Mouse (Mus musculus) stomach, embryonic 15.5 days (tissue): ENCODE data around the gene Fam229a. TPM values are rescaled to one million over a fixed set of nuclear protein-coding genes. Genes with fewer than 3 reads are reported as not detected.

Experiments used
- polyA plus RNA-seq: library from polyadenylated mRNA; unstranded; fragments of >200 nt; fragmentation: Nextera tagmentation; extraction: Ambion mirVana; gene quantifications from 2 replicates; pipeline ENCODE4 v1.2.1, GENCODE M21; 2015

Gene Fam229a
- polyA plus RNA-seq, 1 experiment from 2014 or later, result 0.26 TPM

Other genes with a start within 250 kb of the Fam229a start
- gene C77080, start 229.8 kb upstream of the Fam229a start, polyA plus RNA-seq, result 11.8 and 12.6 TPM in 2 replicates
- 2.0 and 2.1 TPM in 2 replicates for gene Sync, start 203.6 kb upstream of the Fam229a start, polyA plus RNA-seq
- 330 and 336 TPM in 2 replicates for gene Rbbp4, start 155.8 kb upstream of the Fam229a start, polyA plus RNA-seq
- gene Zbtb8os, start 155.5 kb upstream of the Fam229a start, polyA plus RNA-seq, result 45.7 and 51.4 TPM in 2 replicates
- gene Zbtb8a, start 113.1 kb upstream of the Fam229a start, polyA plus RNA-seq, result 17.2 and 18.1 TPM in 2 replicates
- 1.5 and 1.7 TPM in 2 replicates for gene Zbtb8b, start 50.3 kb upstream of the Fam229a start, polyA plus RNA-seq
- gene Bsdc1, start 29.6 kb upstream of the Fam229a start, polyA plus RNA-seq, result 24.4 and 27.0 TPM in 2 replicates
- gene Tssk3, start 168 bp upstream of the Fam229a start, polyA plus RNA-seq, result not detected in 2 replicates
- gene Marcksl1, start 22.4 kb downstream of the Fam229a start, polyA plus RNA-seq, result 490 and 533 TPM in 2 replicates
- gene Hdac1, start 51.5 kb downstream of the Fam229a start, polyA plus RNA-seq, result 197 and 200 TPM in 2 replicates
- gene Lck, start 82.5 kb downstream of the Fam229a start, polyA plus RNA-seq, result 6.3 and 6.9 TPM in 2 replicates
- 3.5 and 3.9 TPM in 2 replicates for gene Fam167b, start 87.4 kb downstream of the Fam229a start, polyA plus RNA-seq
- 263 and 265 TPM in 2 replicates for gene Eif3i, start 109.5 kb downstream of the Fam229a start, polyA plus RNA-seq
- gene Tmem234, start 109.5 kb downstream of the Fam229a start, polyA plus RNA-seq, result 194 and 200 TPM in 2 replicates
- 1.7 and 2.4 TPM in 2 replicates for gene Dcdc2b, start 123.1 kb downstream of the Fam229a start, polyA plus RNA-seq
- 25.0 and 29.5 TPM in 2 replicates for gene Iqcc, start 127.9 kb downstream of the Fam229a start, polyA plus RNA-seq
- 46.5 and 48.5 TPM in 2 replicates for gene Ccdc28b, start 132.8 kb downstream of the Fam229a start, polyA plus RNA-seq
- 63.0 and 66.1 TPM in 2 replicates for gene Txlna, start 149.9 kb downstream of the Fam229a start, polyA plus RNA-seq
- gene Kpna6, start 181.6 kb downstream of the Fam229a start, polyA plus RNA-seq, result 13.6 and 14.4 TPM in 2 replicates
- gene Tmem39b, start 205.6 kb downstream of the Fam229a start, polyA plus RNA-seq, result 11.4 and 11.5 TPM in 2 replicates